Mouse (Mus musculus): ENCODE measurements around the gene Acsl3.

Acsl3 gene

GRCm38 (mm10) chr1:78742198-78742597 is 84.6 kb downstream of the Acsl3 start:
- no peak for DNase-seq (ENCODE audit: low spot score in 2 of 2)

DNA sequence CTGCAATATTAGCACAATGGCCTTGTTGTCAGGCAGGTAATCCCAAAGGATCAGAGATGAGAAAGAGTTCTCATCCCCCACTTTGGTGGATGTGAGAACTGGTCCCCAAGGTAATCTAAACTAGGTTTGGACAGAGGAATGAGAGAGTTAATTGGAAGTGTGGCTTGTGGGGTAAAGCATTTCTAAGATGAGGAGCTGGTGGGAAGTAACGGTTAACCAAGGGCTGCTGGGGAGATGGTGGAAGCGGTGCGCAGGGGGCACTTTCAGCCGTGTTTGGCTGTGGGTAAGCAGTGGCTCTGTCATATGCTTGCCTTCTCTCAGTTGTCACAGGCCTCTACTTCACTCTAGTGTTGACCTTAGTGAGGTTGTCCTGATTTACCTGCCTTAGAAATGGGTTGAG is 85.7 kb downstream of the Acsl3 start:
- no peak for DNase-seq (ENCODE audit: low spot score in 2 of 2)

- no peak for DNase-seq (ENCODE audit: low spot score in 2 of 2)
Observed at GRCm38 (mm10) chr1:78745230-78745777, 87.7 kb downstream of the Acsl3 start.
